Mouse (Mus musculus) gastrocnemius, adult 2 months (tissue): ENCODE results near the gene Cuedc2. TPM values are rescaled to one million over a fixed set of nuclear protein-coding genes. Genes with fewer than 3 reads are reported as not detected.
A peak's percentile ranks its signal among the peaks of the same experiment; 100 is the strongest.

ENCODE experiments used
- DNase-seq: peaks from one replicate; pipeline ENCODE4 v3.0.0; 2022
- H3K27ac ChIP-seq: fragments of 200-600 bp; 2 replicates; pipeline ENCODE4 v1.8.1; 2022; ENCODE audit warnings: mild to moderate bottlenecking
- H3K4me3 ChIP-seq: fragments of 200-600 bp; 2 replicates; pipeline ENCODE4 v1.8.1; 2022; ENCODE audit warnings: mild to moderate bottlenecking, moderate library complexity
- CTCF ChIP-seq: fragments of 200-600 bp; IDR thresholded peaks from 2 replicates; pipeline ENCODE4 v1.8.1; 2022; ENCODE audit warnings: antibody characterized with exemption, mild to moderate bottlenecking, moderate library complexity
- intact Hi-C: fragments of 180-260 bp; cut with DNase I; formaldehyde crosslinking; loops from one replicate; pipeline ENCODE4 v1.15.1; 2025
- long read RNA-seq, 2 experiments: library from polyadenylated mRNA; stranded (forward); transcript quantifications; one replicate each; pipeline ENCODE4 v2.0.0; 2021
- total RNA-seq, 2 experiments: library from RNA; stranded (reverse); gene quantifications; 2 replicates each; pipeline ENCODE4 v1.2.3; 2021

Cuedc2 gene
- total RNA-seq = 10 to 100 TPM; 58.2 to 67.6 TPM
- long read RNA-seq, experiment 1, transcript Cuedc2-203 (9 exons, 1,790 nt) = minor isoform, 17 of 68 reads
- long read RNA-seq, experiment 1, transcript Cuedc2-211 (9 exons, 999 nt) = minor isoform, 5 of 68 reads
- long read RNA-seq, experiment 1, transcript Cuedc2-201 (9 exons, 1,833 nt) = major isoform, 23 of 68 reads
- long read RNA-seq, experiment 1, partial matches to known transcripts = 7 of 68 reads
- long read RNA-seq, experiment 1, other reads (novel, unspliced or antisense) = 16 of 68 reads
- long read RNA-seq, experiment 2, transcript Cuedc2-201 (9 exons, 1,833 nt) = major isoform, 37 of 86 reads
- long read RNA-seq, experiment 2, transcript Cuedc2-203 (9 exons, 1,790 nt) = minor isoform, 9 of 86 reads
- long read RNA-seq, experiment 2, transcript Cuedc2-211 (9 exons, 999 nt) = minor isoform, 5 of 86 reads
- long read RNA-seq, experiment 2, partial matches to known transcripts = 7 of 86 reads
- long read RNA-seq, experiment 2, other reads (novel, unspliced or antisense) = 27 of 86 reads

- peak; percentile 80 for TF ChIP-seq CTCF
- intact Hi-C loops = loop anchor here (2.0 to 10.0 kb wide), 2 partner anchors 18 to 106 kb away; no protein-coding TSS in a partner anchor
- H3K27ac ChIP-seq = peak within 1 kb of the TSS; percentile 93
- peak within 1 kb of the TSS; percentile 83 for H3K4me3 ChIP-seq
- peak; percentile 95 for DNase-seq
Measured at GRCm38 (mm10) chr19:46338331-46338936, at the start of gene Cuedc2. Gene Cuedc2, minus strand, starts transcription at chr19:46338702.

- H3K27ac ChIP-seq = no peak overlapping the region
- no peak for TF ChIP-seq CTCF
- no peak for DNase-seq
- no peak overlapping the region for H3K4me3 ChIP-seq
- intact Hi-C loops = no loop called here
Measured at GRCm38 (mm10) chr19:46382275-46382674, 43.8 kb upstream of the Cuedc2 start.

GRCm38 (mm10) chr19:46375891-46376290 lies 37.4 kb upstream of the Cuedc2 start:
- Histone ChIP-seq H3K27ac (no peak overlapping the region), H3K4me3 (no peak overlapping the region)
- no peak for TF ChIP-seq CTCF
- intact Hi-C loops = no loop called here
- no peak for DNase-seq

GRCm38 (mm10) chr19:46375489-46375888 lies 37.0 kb upstream of the Cuedc2 start:
- no peak for DNase-seq
- intact Hi-C loops = no loop called here
- Histone ChIP-seq H3K27ac (no peak overlapping the region), H3K4me3 (no peak overlapping the region)
- no peak for TF ChIP-seq CTCF

GRCm38 (mm10) chr19:46374477-46375088 lies 36.1 kb upstream of the Cuedc2 start:
- Histone ChIP-seq H3K4me3 (no peak overlapping the region), H3K27ac (no peak overlapping the region)
- no peak for DNase-seq
- TF ChIP-seq CTCF = no peak
- intact Hi-C loops = no loop called here

- peak; percentile 75 for TF ChIP-seq CTCF
- Histone ChIP-seq H3K27ac (peak overlapping the region; percentile 58), H3K4me3 (no peak overlapping the region)
- DNase-seq = peak; percentile 82
- intact Hi-C loops = no loop called here
Measured at GRCm38 (mm10) chr19:46369204-46369603, 30.7 kb upstream of the Cuedc2 start.

- Histone ChIP-seq H3K4me3 (no peak overlapping the region), H3K27ac (peak overlapping the region; percentile 58; the same call in 1 of the 2 replicates)
- no peak for DNase-seq
- intact Hi-C loops = no loop called here
- no peak for TF ChIP-seq CTCF
Measured at GRCm38 (mm10) chr19:46367798-46368590, 29.5 kb upstream of the Cuedc2 start.

- no peak for TF ChIP-seq CTCF
- H3K4me3 ChIP-seq = no peak overlapping the region
- intact Hi-C loops = no loop called here
- H3K27ac ChIP-seq = no peak overlapping the region
- no peak for DNase-seq
Measured at GRCm38 (mm10) chr19:46363294-46364009, 24.9 kb upstream of the Cuedc2 start.

GRCm38 (mm10) chr19:46362104-46362503 lies 23.6 kb upstream of the Cuedc2 start:
- intact Hi-C loops = no loop called here
- no peak for DNase-seq
- no peak overlapping the region for H3K4me3 ChIP-seq
- TF ChIP-seq CTCF = no peak
- H3K27ac ChIP-seq = no peak overlapping the region

- Histone ChIP-seq H3K27ac (no peak overlapping the region), H3K4me3 (peak overlapping the region; percentile 77; the same call in 1 of the 2 replicates)
- intact Hi-C loops = no loop called here
- no peak for TF ChIP-seq CTCF
- no peak for DNase-seq
Measured at GRCm38 (mm10) chr19:46358381-46358780, 19.9 kb upstream of the Cuedc2 start.

- DNase-seq = no peak
- intact Hi-C loops = loop anchor here (2.0 kb wide), 1 partner anchor 19 kb away; the partner anchor contains the start of gene Cuedc2
- no peak for TF ChIP-seq CTCF
- Histone ChIP-seq H3K4me3 (peak overlapping the region; percentile 77), H3K27ac (peak overlapping the region; percentile 66)
Measured at GRCm38 (mm10) chr19:46357344-46358280, 19.1 kb upstream of the Cuedc2 start.
